Mouse (Mus musculus) embryonic fibroblast, embryonic 13.5 days (primary cell): Measurements from ENCODE around the gene Gm45021.

Experiments
- CTCF ChIP-seq: IDR thresholded peaks from 2 replicates; pipeline ENCODE4 v1.5.1; 2011; ENCODE audit warnings: mild to moderate bottlenecking, control low read depth, low read length, moderate library complexity, borderline replicate concordance; ENCODE audit not compliant: insufficient read depth
- POLR2A ChIP-seq: IDR thresholded peaks from 2 replicates; pipeline ENCODE4 v1.6.1; 2011; ENCODE audit warnings: low read depth, mild to moderate bottlenecking, control low read depth, low read length, moderate library complexity

DNA sequence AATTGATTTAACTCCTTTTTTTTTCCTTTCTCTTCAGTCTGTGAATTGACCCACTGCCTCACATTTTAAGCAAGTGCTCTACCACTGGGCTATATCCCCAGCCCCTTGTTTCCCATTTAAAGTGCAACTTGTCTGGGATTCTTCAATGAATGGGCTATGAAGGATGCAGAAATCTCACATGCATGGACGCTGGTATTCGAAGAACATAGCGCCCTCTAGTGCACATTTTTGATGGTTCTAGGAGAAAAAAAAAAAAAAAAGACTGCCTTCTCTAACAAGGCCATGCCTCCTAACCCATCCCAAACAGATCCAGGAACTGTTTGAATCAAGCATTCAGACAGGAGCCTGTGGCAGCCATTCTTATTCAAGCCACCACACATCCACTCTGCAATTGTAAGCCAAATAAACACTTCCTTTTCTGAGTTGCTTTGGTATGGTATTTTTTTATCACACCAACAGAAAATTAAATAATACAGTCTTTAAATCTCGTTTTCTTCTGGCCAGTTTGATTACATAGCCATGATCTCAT, 53.4 kb downstream of the Gm45021 start:
- TF ChIP-seq CTCF (no peak), POLR2A (no peak)
